In genomic region chr2:33753630-33754316, GRCm38 (mm10) we compare ENCODE assay signal across 9 mouse cellular contexts.
DNase-seq lines count a peak whose midpoint lies in the region; ATAC-seq and TF ChIP-seq lines count a peak whose summit lies in the region.
"Had no signal": no experiment of that assay in that cellular context is flagged by ENCODE, and none has a peak within 500 bp of the region (broad histone marks: within the 10 kb centered on the region; RNA-seq: fewer than 3 reads in every experiment).

No protein-coding gene starts in this region.

- peaks cover 5% of the 10 kb centered on the region; the same call in 1 of the 2 replicates for H3K4me1 ChIP-seq in spleen, adult 2 months (ENCODE audit: control insufficient read depth, insufficient read depth, insufficient read length)
- H3K4me1 ChIP-seq in embryonic facial prominence, embryonic 15.5 days: peaks cover 37% of the 10 kb centered on the region
- peaks cover 14% of the 10 kb centered on the region for H3K4me1 ChIP-seq in heart, adult 2 months (ENCODE audit: control insufficient read depth, insufficient read depth, low read length)
- H3K4me1 ChIP-seq in midbrain, embryonic 14.5 days (ENCODE audit: control insufficient read depth, insufficient read depth, low read length): peaks cover 38% of the 10 kb centered on the region
- H3K4me1 ChIP-seq in stomach, embryonic 15.5 days: peaks cover 23% of the 10 kb centered on the region

- no peak overlapping the region for H3K9ac ChIP-seq in embryonic facial prominence, embryonic 15.5 days
- H3K9ac ChIP-seq in heart, adult 2 months (ENCODE audit: low read depth, low read length): no peak overlapping the region
- H3K9ac ChIP-seq in midbrain, embryonic 14.5 days (replicated peaks; ENCODE audit: low read length): no peak overlapping the region
- H3K9ac ChIP-seq in stomach, embryonic 15.5 days: no peak overlapping the region
- H3K9ac ChIP-seq: liver, embryonic 15.5 days had no signal

- intact Hi-C loops in heart, adult 2 months (cut with DNase I): no loop called here
- intact Hi-C loops in left cerebral cortex, postnatal 4 days (cut with DNase I): no loop called here

- H3K4me3 ChIP-seq in spleen, adult 2 months (ENCODE audit: extremely low read depth, insufficient read depth, insufficient read length): no peak overlapping the region
- H3K4me3 ChIP-seq in embryonic facial prominence, embryonic 15.5 days (replicated peaks): no peak overlapping the region
- H3K4me3 ChIP-seq in heart, adult 2 months: no peak overlapping the region
- no peak overlapping the region for H3K4me3 ChIP-seq in midbrain, embryonic 14.5 days (replicated peaks; ENCODE audit: low read depth, low read length)
- H3K4me3 ChIP-seq in stomach, embryonic 15.5 days (replicated peaks): no peak overlapping the region
- H3K4me3 ChIP-seq: liver, embryonic 15.5 days had no signal

- no peaks in the 10 kb centered on the region for H3K36me3 ChIP-seq in spleen, adult 2 months (ENCODE audit: control insufficient read depth, insufficient read depth, low read length)
- H3K36me3 ChIP-seq in embryonic facial prominence, embryonic 15.5 days: peaks cover 11% of the 10 kb centered on the region
- H3K36me3 ChIP-seq in heart, adult 2 months (ENCODE audit: control insufficient read depth, insufficient read depth, low read length): no peaks in the 10 kb centered on the region
- H3K36me3 ChIP-seq in midbrain, embryonic 14.5 days (ENCODE audit: control insufficient read depth, insufficient read depth, low read length): peaks cover 38% of the 10 kb centered on the region
- peaks cover 6% of the 10 kb centered on the region for H3K36me3 ChIP-seq in stomach, embryonic 15.5 days

- H3K79me2 ChIP-seq in heart, adult 2 months (replicated peaks; ENCODE audit: control insufficient read depth, insufficient read depth, low read length): no peaks in the 10 kb centered on the region

- ATAC-seq in embryonic facial prominence, embryonic 15.5 days (ENCODE audit: insufficient number of reproducible peaks, low FRiP score, low TSS enrichment, low read depth): peak; percentile 86
- ATAC-seq in midbrain, embryonic 14.5 days (ENCODE audit: low FRiP score, low TSS enrichment): peak; percentile 72
- ATAC-seq in stomach, embryonic 15.5 days (ENCODE audit: insufficient read depth, low FRiP score, low read depth): peak; percentile 56

- H3K9me3 ChIP-seq in embryonic facial prominence, embryonic 15.5 days (replicated peaks): no peaks in the 10 kb centered on the region
- no peaks in the 10 kb centered on the region for H3K9me3 ChIP-seq in midbrain, embryonic 14.5 days (ENCODE audit: control insufficient read depth, low read length)
- H3K9me3 ChIP-seq in stomach, embryonic 15.5 days: no peaks in the 10 kb centered on the region
- H3K9me3 ChIP-seq: liver, embryonic 15.5 days had no signal

- DNase-seq in spleen, adult 2 months (ENCODE audit: low read depth in 1 of 2, low spot score in 2 of 2): no peak
- DNase-seq in spleen, postnatal 4 days (ENCODE audit: low spot score in 2 of 2): no peak
- DNase-seq in heart, adult 2 months: peak; percentile 83 to 88
- peak; percentile 77 for DNase-seq in kidney, adult 18-20 months
- peak; percentile 95 for DNase-seq in left cerebral cortex, postnatal 4 days
- peak; percentile 88 for DNase-seq in midbrain, embryonic 14.5 days

- TF ChIP-seq POLR2A in spleen, adult 2 months (IDR thresholded peaks at IDR 0.05; ENCODE audit: low read depth, low read length): no peak
- TF ChIP-seq POLR2A in heart, adult 2 months (IDR thresholded peaks at IDR 0.05; ENCODE audit: insufficient read depth, low read depth, low read length): no peak

- H3K4me2 ChIP-seq in embryonic facial prominence, embryonic 15.5 days (replicated peaks): peak overlapping the region; percentile 29; the same call in 1 of the 2 replicates
- no peak overlapping the region for H3K4me2 ChIP-seq in midbrain, embryonic 14.5 days (ENCODE audit: low read length)
- H3K4me2 ChIP-seq in stomach, embryonic 15.5 days: peak overlapping the region; percentile 15
- H3K4me2 ChIP-seq: liver, embryonic 15.5 days had no signal

- 65% methylated on average over 15 of the region's 15 CpGs for WGBS in spleen, adult 2 months
- WGBS in embryonic facial prominence, embryonic 15.5 days: 7% methylated on average over 15 of the region's 15 CpGs
- WGBS in heart, adult 2 months: 19% methylated on average over 15 of the region's 15 CpGs
- WGBS in midbrain, embryonic 14.5 days: 9% methylated on average over 15 of the region's 15 CpGs
- 26% methylated on average over 15 of the region's 15 CpGs for WGBS in stomach, embryonic 15.5 days

- no peak for TF ChIP-seq EP300 in heart, adult 2 months (IDR thresholded peaks at IDR 0.05; ENCODE audit: insufficient read depth, low read depth, low read length)

- H3K27me3 ChIP-seq in spleen, adult 2 months (ENCODE audit: control insufficient read depth, insufficient read depth, low read length): no peaks in the 10 kb centered on the region
- H3K27me3 ChIP-seq in embryonic facial prominence, embryonic 15.5 days: no peaks in the 10 kb centered on the region
- H3K27me3 ChIP-seq in heart, adult 2 months (ENCODE audit: control insufficient read depth, insufficient read depth, low read length): no peaks in the 10 kb centered on the region
- no peaks in the 10 kb centered on the region for H3K27me3 ChIP-seq in midbrain, embryonic 14.5 days (ENCODE audit: control insufficient read depth, insufficient read depth, low read length)
- no peaks in the 10 kb centered on the region for H3K27me3 ChIP-seq in stomach, embryonic 15.5 days (replicated peaks)
- H3K27me3 ChIP-seq: liver, embryonic 15.5 days had no signal

- 0 out of 2 replicates have a peak overlapping the region, but pooled peaks have one; percentile 22 for H3K27ac ChIP-seq in spleen, adult 2 months (ENCODE audit: insufficient read depth, low read length)
- peak overlapping the region; percentile 92 for H3K27ac ChIP-seq in embryonic facial prominence, embryonic 15.5 days (replicated peaks)
- peak overlapping the region; percentile 62 for H3K27ac ChIP-seq in heart, adult 2 months
- H3K27ac ChIP-seq in midbrain, embryonic 14.5 days (replicated peaks; ENCODE audit: low read depth, low read length): peak overlapping the region; percentile 75
- H3K27ac ChIP-seq in stomach, embryonic 15.5 days: peak overlapping the region; percentile 83
- H3K27ac ChIP-seq: liver, embryonic 15.5 days had no signal

- TF ChIP-seq CTCF in spleen, adult 2 months (IDR thresholded peaks at IDR 0.05; ENCODE audit: extremely low read depth, insufficient read depth, insufficient read length, insufficient replicate concordance): no peak
- TF ChIP-seq CTCF in heart, adult 2 months (IDR thresholded peaks at IDR 0.05): no peak

Comparison
In these comparisons a context has a peak if more than half of its experiments do, and no peak if none do; other contexts are left out.
1. DNase-seq: peak in heart, adult 2 months (2 of 2), kidney, adult 18-20 months (single experiment), left cerebral cortex, postnatal 4 days (single experiment) and midbrain, embryonic 14.5 days (single experiment); none in spleen, adult 2 months (0 of 2) and spleen, postnatal 4 days (0 of 2).
2. H3K27ac ChIP-seq: peak in every context shown above with its lines; median percentile 92 in embryonic facial prominence, embryonic 15.5 days; 83 in stomach, embryonic 15.5 days; 75 in midbrain, embryonic 14.5 days; 62 in heart, adult 2 months; 22 in spleen, adult 2 months.
3. Peak in every context shown above with its lines, with median percentiles within 50 percentile points of each other: ATAC-seq.